Mouse (Mus musculus): ENCODE measurements around the gene Nt5e. TPM values are rescaled to one million over a fixed set of nuclear protein-coding genes. Genes with fewer than 3 reads are reported as not detected.
A peak's percentile ranks its signal among the peaks of the same experiment; 100 is the strongest.
"Not testable (repeated sequence)": the region's sequence is repeated elsewhere in the genome, so short reads cannot be mapped to it uniquely, and the experiment has no call there.

Gene Nt5e
- polyA plus RNA-seq (2016; fragmentation: Nextera tagmentation; extraction: Ambion mirVana), result 1.5 and 1.6 TPM in 2 replicates

DNA sequence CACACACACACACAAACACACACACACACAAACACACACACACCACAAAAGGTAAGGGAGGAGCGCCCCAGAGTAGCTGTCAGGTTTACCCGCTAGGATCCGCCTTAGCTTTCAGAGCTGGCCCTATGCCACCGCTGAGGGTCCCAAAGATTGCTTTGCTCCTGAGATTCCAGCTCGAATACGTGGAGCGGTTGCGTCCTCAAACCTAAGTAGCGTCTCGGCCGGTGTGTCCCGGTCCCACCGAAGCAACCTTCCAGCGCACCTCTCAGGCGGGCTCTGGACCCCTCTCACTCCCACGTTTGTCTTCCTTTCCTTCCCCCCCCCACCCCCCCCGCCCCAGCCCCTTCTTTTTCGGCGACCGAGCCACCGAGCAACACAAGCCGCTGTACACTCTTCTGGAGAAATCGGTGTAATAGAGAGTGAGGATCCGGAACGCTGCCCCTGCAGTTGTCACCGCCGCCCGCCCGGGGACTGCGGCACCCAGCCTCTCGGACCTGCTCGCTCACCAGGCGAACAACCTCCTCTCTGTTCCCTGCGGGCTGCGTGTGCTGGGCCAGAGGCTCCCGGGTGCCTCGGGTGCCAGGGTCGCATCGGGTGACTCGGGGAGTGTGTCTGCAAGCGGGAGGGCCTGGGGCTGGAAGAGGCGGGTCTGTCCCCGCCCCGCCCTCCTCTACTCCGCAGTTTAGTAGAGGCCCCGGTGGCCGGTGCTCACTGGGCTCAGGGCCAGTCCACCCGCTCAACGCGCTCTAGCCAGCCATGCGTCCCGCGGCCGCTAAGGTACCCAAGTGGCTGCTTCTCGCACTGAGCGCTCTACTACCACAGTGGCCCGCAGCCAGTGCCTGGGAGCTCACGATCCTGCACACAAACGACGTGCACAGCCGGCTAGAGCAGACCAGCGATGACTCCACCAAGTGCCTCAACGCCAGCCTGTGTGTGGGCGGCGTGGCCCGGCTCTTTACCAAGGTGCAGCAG, at the start of gene Nt5e:
TSS of gene Nt5e (plus strand) at position 268 of the 972 bp plus-strand sequence.
- ATAC-seq (ENCODE audit: low FRiP score), result peak; percentile 95
- Histone ChIP-seq H3K4me1 (peaks cover 4% of the 10 kb centered on the region; the same call in 1 of the 2 replicates), H3K27ac (no peak within 1 kb of the TSS), H3K27me3 (peaks cover 52% of the 10 kb centered on the region), H3K36me3 (no peaks in the 10 kb centered on the region), H3K4me3 (peak within 1 kb of the TSS; percentile 54), H3K9ac (peak within 1 kb of the TSS; percentile 61), H3K9me3 (replicated peaks) (peaks cover 2% of the 10 kb centered on the region; the same call in 1 of the 2 replicates), H3K4me2 (replicated peaks) (peak within 1 kb of the TSS; percentile 95)
- 1% methylated on average over 61 of the region's 66 CpGs for WGBS

DNA sequence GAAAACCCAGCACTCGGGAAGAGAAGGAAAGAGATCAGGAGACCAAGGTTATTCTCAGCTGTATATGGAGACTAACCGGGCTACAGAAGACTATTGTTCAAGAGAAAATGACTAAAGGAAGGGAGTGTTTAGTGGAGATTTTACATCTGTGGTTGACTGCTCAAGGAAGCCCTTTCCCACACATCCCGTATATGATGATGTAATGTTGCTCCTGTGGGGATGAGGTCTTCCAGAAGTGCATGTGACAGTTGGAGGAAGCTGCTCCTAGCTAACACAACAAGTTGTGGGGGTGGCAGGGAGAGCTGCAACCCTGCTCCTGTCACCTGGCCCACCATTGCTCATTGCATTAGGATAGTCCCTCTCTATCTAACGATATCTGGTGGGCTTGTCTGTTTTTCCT, 49.4 kb upstream of the Nt5e start:
- no peaks in the 10 kb centered on the region for H3K36me3 ChIP-seq
- no peak overlapping the region for H3K4me2 ChIP-seq (replicated peaks)
- no peak overlapping the region for H3K4me3 ChIP-seq
- WGBS, result 90% methylated on average over 4 of the region's 4 CpGs
- no peaks in the 10 kb centered on the region for H3K27me3 ChIP-seq
- H3K27ac ChIP-seq, result no peak overlapping the region
- H3K9ac ChIP-seq, result no peak overlapping the region
- no peak for ATAC-seq (ENCODE audit: low FRiP score)
- H3K9me3 ChIP-seq (replicated peaks), result no peaks in the 10 kb centered on the region
- H3K4me1 ChIP-seq, result no peaks in the 10 kb centered on the region

DNA sequence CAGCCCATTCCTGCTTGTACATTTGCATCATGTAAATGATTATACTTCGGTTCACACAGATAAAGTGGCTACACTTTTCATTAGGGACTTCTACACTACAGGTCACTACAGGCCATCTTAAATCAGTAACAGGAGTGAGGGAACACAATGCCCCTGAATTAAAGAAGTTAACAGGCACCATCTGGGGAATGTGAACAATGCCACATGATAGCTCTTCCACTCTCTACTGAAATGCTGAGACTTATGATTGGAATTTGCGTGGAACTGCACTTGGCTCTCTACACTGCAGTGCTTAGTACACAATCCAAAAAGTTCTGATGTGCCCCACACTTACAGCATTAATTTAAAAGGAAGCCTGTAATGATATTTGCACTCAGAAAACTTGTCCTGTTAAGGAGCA, 47.3 kb upstream of the Nt5e start:
- no peaks in the 10 kb centered on the region for H3K4me1 ChIP-seq
- no peak overlapping the region for H3K4me2 ChIP-seq (replicated peaks)
- H3K36me3 ChIP-seq, result no peaks in the 10 kb centered on the region
- H3K4me3 ChIP-seq, result no peak overlapping the region
- H3K27ac ChIP-seq, result no peak overlapping the region
- H3K27me3 ChIP-seq, result no peaks in the 10 kb centered on the region
- no peaks in the 10 kb centered on the region for H3K9me3 ChIP-seq (replicated peaks)
- WGBS, result 80% methylated on average over 2 of the region's 2 CpGs
- ATAC-seq (ENCODE audit: low FRiP score), result no peak
- no peak overlapping the region for H3K9ac ChIP-seq

DNA sequence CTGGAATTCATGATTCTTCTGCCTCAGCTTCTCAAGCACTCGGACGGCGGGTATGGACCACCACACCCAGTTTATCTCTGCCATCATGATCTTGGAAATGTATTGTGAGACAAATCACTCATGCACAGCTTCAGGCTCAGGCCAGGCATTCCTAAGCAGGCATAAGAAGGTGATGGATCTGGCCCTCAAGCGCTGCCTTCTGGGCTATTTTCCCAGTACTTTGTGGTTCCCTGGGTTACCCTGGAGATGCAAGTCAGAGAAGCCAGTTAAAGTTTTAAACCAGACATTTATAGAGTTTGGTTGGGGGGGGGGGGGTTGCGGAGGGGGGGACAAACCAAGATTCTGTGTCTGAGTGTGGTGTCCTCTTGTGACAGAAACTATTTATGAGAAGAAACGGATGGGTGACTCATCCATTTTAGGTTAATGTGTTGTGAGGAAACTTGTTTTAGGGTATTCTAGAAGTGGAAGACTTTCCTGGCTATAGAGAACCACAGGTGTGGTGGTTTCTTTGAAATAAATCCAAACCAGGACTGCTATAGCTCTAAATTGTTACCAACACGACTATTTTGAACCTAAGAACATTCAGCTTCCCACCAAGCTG, 37.3 kb upstream of the Nt5e start:
- H3K4me2 ChIP-seq (replicated peaks), result no peak overlapping the region
- H3K9ac ChIP-seq, result no peak overlapping the region
- H3K4me3 ChIP-seq, result no peak overlapping the region
- no peaks in the 10 kb centered on the region for H3K27me3 ChIP-seq
- no peaks in the 10 kb centered on the region for H3K36me3 ChIP-seq
- no peak overlapping the region for H3K27ac ChIP-seq
- 84% methylated on average over 7 of the region's 7 CpGs for WGBS
- H3K9me3 ChIP-seq (replicated peaks), result no peaks in the 10 kb centered on the region
- H3K4me1 ChIP-seq, result no peaks in the 10 kb centered on the region
- ATAC-seq (ENCODE audit: low FRiP score), result no peak

DNA sequence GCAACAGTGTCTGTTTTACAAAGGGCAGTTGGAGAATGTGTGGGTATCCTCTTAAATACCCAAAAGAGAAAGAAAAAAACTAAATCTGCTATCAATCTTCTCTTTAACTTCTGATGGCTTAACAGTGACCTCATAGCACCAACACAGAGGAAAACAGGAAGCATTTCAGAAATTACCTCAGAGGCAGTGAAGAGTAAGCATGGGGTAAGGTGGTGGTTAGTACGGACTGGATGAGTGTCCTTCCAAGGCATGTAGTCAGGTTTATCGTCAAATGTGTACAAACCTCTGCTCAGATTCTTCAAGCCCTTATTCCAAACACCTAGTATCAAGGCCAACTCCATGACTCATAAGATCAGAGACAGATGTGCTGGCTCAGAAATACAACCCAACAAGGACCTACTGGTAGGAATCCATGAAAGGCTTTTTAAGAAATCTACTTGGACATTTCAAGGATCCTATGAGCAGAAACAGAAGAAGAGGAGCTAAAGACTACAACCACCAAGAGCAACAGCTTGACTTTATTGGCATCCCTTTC, 34.1 kb upstream of the Nt5e start:
- Histone ChIP-seq H3K36me3 (no peaks in the 10 kb centered on the region), H3K27me3 (no peaks in the 10 kb centered on the region), H3K4me2 (replicated peaks) (no peak overlapping the region), H3K9ac (no peak overlapping the region), H3K4me1 (no peaks in the 10 kb centered on the region), H3K27ac (no peak overlapping the region), H3K9me3 (replicated peaks) (no peaks in the 10 kb centered on the region), H3K4me3 (no peak overlapping the region)
- 93% methylated on average over 2 of the region's 2 CpGs for WGBS
- ATAC-seq (ENCODE audit: low FRiP score), result no peak

DNA sequence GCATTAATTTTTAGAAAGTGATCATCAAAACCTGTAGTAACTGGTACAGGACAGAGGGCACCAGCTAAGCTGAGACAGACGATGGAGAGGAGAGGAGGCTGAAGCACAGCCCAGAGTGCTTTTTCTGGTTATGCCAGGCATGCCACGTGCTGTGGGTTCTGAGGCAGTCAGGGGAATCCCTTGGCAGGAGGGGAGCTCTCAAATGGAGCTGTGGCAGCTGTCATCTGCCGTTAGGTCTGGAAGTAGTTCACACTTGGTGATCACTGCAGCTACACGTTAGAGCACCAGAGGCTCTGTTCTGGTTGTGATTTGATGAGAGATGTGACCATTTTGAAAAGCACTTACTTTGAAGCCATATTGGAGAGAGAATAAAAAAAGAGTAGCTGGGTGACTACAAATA, 31.2 kb upstream of the Nt5e start:
- no peaks in the 10 kb centered on the region for H3K36me3 ChIP-seq
- no peak overlapping the region for H3K4me2 ChIP-seq (replicated peaks)
- no peak overlapping the region for H3K27ac ChIP-seq
- H3K27me3 ChIP-seq, result no peaks in the 10 kb centered on the region
- H3K4me1 ChIP-seq, result no peaks in the 10 kb centered on the region
- WGBS, result 69% methylated on average over 4 of the region's 4 CpGs
- no peak for ATAC-seq (ENCODE audit: low FRiP score)
- H3K9me3 ChIP-seq (replicated peaks), result no peaks in the 10 kb centered on the region
- H3K9ac ChIP-seq, result no peak overlapping the region
- H3K4me3 ChIP-seq, result no peak overlapping the region

DNA sequence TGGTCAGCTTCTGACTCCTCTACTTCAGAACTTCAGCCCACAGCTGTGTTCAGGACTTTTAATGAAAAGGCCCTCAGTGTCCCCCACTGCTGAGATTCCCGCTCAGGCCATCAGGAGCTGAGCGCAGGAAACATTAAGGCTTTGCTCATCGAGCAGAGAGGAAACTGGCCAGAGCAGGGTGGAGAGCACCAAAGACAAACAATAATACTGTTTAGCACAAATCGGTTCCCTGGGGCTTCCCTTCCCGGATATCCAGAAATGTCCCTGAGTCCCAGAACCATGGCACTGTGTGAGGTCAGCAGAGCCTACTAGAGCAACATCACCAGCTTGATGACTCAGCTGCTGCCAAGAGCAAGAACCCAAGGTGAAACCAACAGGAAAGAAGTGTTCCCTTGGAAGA, 30.7 kb upstream of the Nt5e start:
- no peak for ATAC-seq (ENCODE audit: low FRiP score)
- no peak overlapping the region for H3K27ac ChIP-seq
- H3K4me2 ChIP-seq (replicated peaks), result no peak overlapping the region
- WGBS, result 65% methylated on average over 5 of the region's 5 CpGs
- H3K4me1 ChIP-seq, result no peaks in the 10 kb centered on the region
- no peak overlapping the region for H3K4me3 ChIP-seq
- no peaks in the 10 kb centered on the region for H3K27me3 ChIP-seq
- H3K9ac ChIP-seq, result no peak overlapping the region
- no peaks in the 10 kb centered on the region for H3K36me3 ChIP-seq
- H3K9me3 ChIP-seq (replicated peaks), result no peaks in the 10 kb centered on the region

DNA sequence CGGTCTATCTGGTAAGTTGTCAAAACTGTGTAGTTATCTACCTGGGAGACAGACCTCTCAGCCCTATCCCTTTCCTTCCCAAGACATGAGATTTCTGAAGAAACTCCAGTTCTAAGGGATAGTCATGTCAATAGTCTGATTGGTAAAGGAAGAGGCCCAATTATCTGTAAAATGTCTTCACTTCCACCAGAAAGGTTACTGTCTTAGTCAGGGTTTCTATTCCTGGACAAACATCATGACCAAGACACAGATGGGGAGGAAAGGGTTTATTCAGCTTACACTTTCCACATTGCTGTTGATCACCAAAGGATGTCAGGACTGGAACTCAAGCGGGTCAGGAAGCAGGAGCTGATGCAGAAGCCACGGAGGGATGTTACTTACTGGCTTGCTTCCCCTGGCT, 29.8 kb upstream of the Nt5e start:
- H3K4me1 ChIP-seq; H3K9ac ChIP-seq; H3K4me2 ChIP-seq (replicated peaks); H3K4me3 ChIP-seq; H3K36me3 ChIP-seq; ATAC-seq (ENCODE audit: low FRiP score); H3K27me3 ChIP-seq; H3K9me3 ChIP-seq (replicated peaks); H3K27ac ChIP-seq: not testable (repeated sequence)
- 94% methylated on average over 3 of the region's 3 CpGs for WGBS

DNA sequence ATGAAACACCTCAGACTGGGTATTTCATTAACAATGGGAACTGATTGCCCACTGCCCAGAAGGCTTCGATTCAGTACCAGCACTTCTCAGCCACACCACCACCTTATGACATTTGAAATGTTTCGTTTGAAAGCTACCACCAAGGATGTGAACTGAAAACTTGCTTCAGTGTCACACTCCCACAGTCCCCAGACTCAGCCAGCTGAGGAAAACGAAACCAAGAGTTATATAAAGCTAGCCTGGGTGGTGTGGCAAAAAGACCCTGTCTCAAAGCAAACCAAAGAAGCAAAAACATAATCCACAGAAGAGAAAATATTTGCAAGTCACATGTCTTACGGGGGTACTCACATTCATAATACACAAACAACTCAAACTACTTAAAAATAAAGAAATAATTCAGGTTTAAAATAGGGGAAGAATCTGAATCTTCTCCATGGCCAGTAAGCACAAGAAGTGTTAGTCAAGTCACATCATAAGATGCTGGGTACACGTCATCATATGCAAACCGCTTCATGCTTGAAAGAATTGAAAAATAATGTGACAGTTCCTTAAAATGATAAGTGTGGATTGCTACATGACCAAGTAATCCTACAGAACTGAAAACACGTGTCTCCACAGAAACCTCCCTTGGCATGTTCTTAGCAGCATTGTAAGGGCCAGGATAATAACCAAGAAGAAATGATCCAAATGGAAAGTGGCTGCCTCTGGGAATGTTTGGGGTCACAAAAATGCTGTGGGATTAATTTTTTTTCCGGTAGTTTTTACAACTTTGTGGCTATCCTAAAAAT, 28.9 kb upstream of the Nt5e start:
- no peak overlapping the region for H3K4me2 ChIP-seq (replicated peaks)
- 84% methylated on average over 8 of the region's 8 CpGs for WGBS
- no peak overlapping the region for H3K9ac ChIP-seq
- no peaks in the 10 kb centered on the region for H3K36me3 ChIP-seq
- no peaks in the 10 kb centered on the region for H3K27me3 ChIP-seq
- no peak for ATAC-seq (ENCODE audit: low FRiP score)
- no peaks in the 10 kb centered on the region for H3K4me1 ChIP-seq
- no peak overlapping the region for H3K27ac ChIP-seq
- no peak overlapping the region for H3K4me3 ChIP-seq
- no peaks in the 10 kb centered on the region for H3K9me3 ChIP-seq (replicated peaks)

DNA sequence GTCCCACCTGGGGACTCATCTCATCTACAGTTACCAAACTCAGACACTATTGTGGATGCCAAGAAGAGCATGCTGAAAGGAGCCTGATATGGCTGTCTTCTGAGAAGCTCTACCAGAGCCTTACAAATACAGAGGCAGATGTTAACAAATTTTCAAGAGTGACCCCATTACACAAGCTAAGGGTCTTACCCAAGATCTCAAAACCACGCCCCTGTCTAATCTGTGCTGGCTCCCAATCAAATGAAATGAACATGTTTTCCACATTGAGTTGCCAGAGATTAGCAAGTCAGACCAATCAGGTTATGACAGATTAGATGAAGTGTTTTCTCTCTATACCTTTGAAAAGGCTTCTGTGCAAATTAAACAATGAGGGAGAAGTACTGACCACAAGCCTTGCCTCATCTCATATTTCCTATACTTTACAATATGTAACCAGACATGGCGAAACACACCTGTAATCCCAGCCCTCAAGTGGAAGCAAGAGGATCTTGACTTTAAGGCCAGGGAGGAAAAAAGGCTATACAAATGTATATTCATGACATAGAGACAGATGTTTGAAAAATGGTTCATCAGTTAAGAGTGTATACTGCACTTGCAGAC, 19.9 kb upstream of the Nt5e start:
- H3K36me3 ChIP-seq, result no peaks in the 10 kb centered on the region
- H3K9ac ChIP-seq, result no peak overlapping the region
- no peaks in the 10 kb centered on the region for H3K4me1 ChIP-seq
- no peak overlapping the region for H3K4me2 ChIP-seq (replicated peaks)
- H3K4me3 ChIP-seq, result no peak overlapping the region
- no peaks in the 10 kb centered on the region for H3K27me3 ChIP-seq
- no peaks in the 10 kb centered on the region for H3K9me3 ChIP-seq (replicated peaks)
- H3K27ac ChIP-seq, result no peak overlapping the region
- 91% methylated on average over 2 of the region's 2 CpGs for WGBS
- ATAC-seq (ENCODE audit: low FRiP score), result no peak

DNA sequence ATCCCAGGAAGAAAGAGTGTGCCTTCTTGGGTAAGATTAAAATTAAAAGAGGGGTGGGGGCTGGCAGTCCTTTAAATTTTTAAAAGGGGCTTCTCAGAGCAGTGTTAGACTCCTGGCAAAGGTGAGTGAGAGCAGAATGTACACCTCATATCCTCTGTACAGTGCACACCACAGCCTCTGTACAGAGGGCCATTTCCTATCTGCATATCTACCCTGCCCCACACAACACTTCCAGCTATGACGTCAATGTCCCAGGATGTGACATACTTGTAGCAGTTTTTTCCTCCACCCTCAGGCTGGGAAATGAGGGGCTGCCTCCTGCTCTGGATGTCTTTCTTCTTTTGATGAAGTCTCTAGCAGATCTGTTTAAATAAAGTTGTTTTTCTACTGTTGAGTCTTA, 17.9 kb upstream of the Nt5e start:
- Histone ChIP-seq H3K9me3 (replicated peaks) (no peaks in the 10 kb centered on the region), H3K9ac (no peak overlapping the region), H3K27me3 (no peaks in the 10 kb centered on the region), H3K4me3 (no peak overlapping the region), H3K27ac (no peak overlapping the region), H3K4me1 (no peaks in the 10 kb centered on the region), H3K36me3 (no peaks in the 10 kb centered on the region), H3K4me2 (replicated peaks) (no peak overlapping the region)
- 77% methylated on average over 1 of the region's 1 CpGs for WGBS
- ATAC-seq (ENCODE audit: low FRiP score), result no peak

DNA sequence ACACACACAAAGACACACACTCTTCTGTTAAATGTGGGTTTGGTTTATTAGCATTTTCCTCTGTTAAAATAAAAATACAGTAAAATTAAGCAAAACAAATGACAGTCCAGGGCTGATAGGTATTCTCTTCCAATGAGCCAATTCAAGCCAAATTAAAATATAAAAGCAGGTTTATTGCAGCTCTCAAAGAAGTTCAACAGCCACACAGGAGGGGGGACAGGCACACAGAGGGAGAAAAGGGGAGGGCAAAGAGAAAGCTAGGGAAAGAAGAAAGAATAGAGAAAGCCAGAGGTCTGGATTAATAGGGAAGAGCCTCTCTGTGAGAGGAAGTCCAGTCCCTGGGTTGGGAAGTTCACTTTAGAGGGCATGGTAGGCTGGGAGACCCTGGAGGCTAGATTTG, 7.8 kb upstream of the Nt5e start:
- ATAC-seq (ENCODE audit: low FRiP score), result no peak

More for the DNA sequence above, 7.8 kb upstream of the Nt5e start:
- no peaks in the 10 kb centered on the region for H3K36me3 ChIP-seq
- H3K27me3 ChIP-seq, result no peaks in the 10 kb centered on the region
- peaks cover 2% of the 10 kb centered on the region; the same call in 1 of the 2 replicates for H3K9me3 ChIP-seq (replicated peaks)
- H3K4me1 ChIP-seq, result no peaks in the 10 kb centered on the region
- H3K4me3 ChIP-seq, result no peak overlapping the region
- H3K4me2 ChIP-seq (replicated peaks), result no peak overlapping the region
- no peak overlapping the region for H3K9ac ChIP-seq
- no peak overlapping the region for H3K27ac ChIP-seq
